Comparison of ENCODE assay signal across 9 mouse cellular contexts in the genomic region with DNA sequence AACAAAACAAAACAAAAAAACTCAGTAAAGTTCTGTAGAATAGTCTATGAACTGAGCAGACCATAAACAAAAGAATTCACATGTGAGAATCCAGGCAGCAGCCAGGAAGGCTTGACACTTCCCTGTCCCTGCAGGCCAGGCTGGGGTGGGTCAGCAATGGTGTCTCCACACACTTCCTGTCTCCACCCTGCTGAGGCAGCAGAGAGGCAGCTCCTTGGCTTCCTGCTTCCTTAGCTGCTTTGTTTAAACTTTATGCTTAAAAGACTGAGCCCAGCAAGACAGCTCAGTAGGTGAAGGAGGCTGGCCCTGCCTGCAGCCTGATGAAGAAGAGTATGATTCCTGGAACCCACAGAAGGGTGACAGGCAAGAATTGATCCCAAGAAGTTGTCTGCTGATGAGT.
A peak's percentile ranks its signal among the peaks of the same experiment; 100 is the strongest.
DNase-seq lines count a peak whose midpoint lies in the region; TF ChIP-seq lines count a peak whose summit lies in the region.
"Had no signal": no experiment of that assay in that cellular context is flagged by ENCODE, and none has a peak within 500 bp of the region (broad histone marks: within the 10 kb centered on the region; RNA-seq: fewer than 3 reads in every experiment).

No protein-coding gene starts in this region.

- intact Hi-C loops in left cerebral cortex, adult 2 months (cut with DNase I), result no loop called here
- intact Hi-C loops in heart, postnatal 25 days (cut with DNase I), result loop anchor here (5.0 kb wide), 1 partner anchor 112 kb away; no protein-coding TSS in a partner anchor

- H3K79me2 ChIP-seq in liver, adult 2 months (ENCODE audit: control insufficient read depth, insufficient read depth, low read length), result peaks cover 7% of the 10 kb centered on the region; the same call in 1 of the 2 replicates

- peak overlapping the region; percentile 47; the same call in 1 of the 2 replicates for H3K27ac ChIP-seq in left cerebral cortex, adult 2 months
- peak overlapping the region; percentile 91 for H3K27ac ChIP-seq in brown adipose tissue, adult 24 weeks (replicated peaks; ENCODE audit: low read depth, low read length)
- no peak overlapping the region for H3K27ac ChIP-seq in liver, adult 2 months (replicated peaks; ENCODE audit: insufficient read depth, low read depth, low read length)

- H3K4me3 ChIP-seq in left cerebral cortex, adult 2 months, result no peak overlapping the region
- no peak overlapping the region for H3K4me3 ChIP-seq in brown adipose tissue, adult 24 weeks (ENCODE audit: insufficient read depth, low read depth, low read length)
- no peak overlapping the region for H3K4me3 ChIP-seq in liver, adult 2 months (ENCODE audit: insufficient read depth, low read depth, low read length)
- H3K4me3 ChIP-seq: myocyte had no signal

- H3K27me3 ChIP-seq in liver, adult 2 months (ENCODE audit: control insufficient read depth, insufficient read depth, low read length), result no peaks in the 10 kb centered on the region

- H3K4me1 ChIP-seq in brown adipose tissue, adult 24 weeks (ENCODE audit: control insufficient read depth, insufficient read depth, insufficient read length, low read length), result peaks cover 48% of the 10 kb centered on the region
- peaks cover 23% of the 10 kb centered on the region for H3K4me1 ChIP-seq in liver, adult 2 months (ENCODE audit: control insufficient read depth, insufficient read depth, low read length)

- no peaks in the 10 kb centered on the region for H3K36me3 ChIP-seq in liver, adult 2 months (ENCODE audit: control insufficient read depth, insufficient read depth, low read length)

- no peak for DNase-seq in left cerebral cortex, adult 2 months (ENCODE audit: extremely low spot score in 1 of 2, low spot score in 2 of 2)
- no peak for DNase-seq in left cerebral cortex, adult 18-20 months (ENCODE audit: low spot score in 2 of 2)
- peak; percentile 77 for DNase-seq in heart, postnatal 25 days (ENCODE audit: low spot score)
- peak; percentile 41 for DNase-seq in liver, adult 2 months (ENCODE audit: extremely low read depth, low read depth, low spot score)
- peak; percentile 71 for DNase-seq in skeletal muscle tissue, adult 2 months (ENCODE audit: low read depth, low spot score)
- DNase-seq in frontal cortex, adult 2 months (ENCODE audit: extremely low spot score in 1 of 2, low spot score in 1 of 2), result no peak
- no peak for DNase-seq in layer of hippocampus, postnatal 10 days (ENCODE audit: low spot score in 2 of 2)

- TF ChIP-seq POLR2A in liver, adult 2 months (IDR thresholded peaks at IDR 0.05; ENCODE audit: extremely low read depth, insufficient read depth, low read length), result no peak

- no peak overlapping the region for H3K9ac ChIP-seq in liver, adult 2 months (ENCODE audit: low read depth, low read length)

- peak; percentile 22; the same call in 1 of the 2 replicates for TF ChIP-seq CTCF in left cerebral cortex, adult 2 months (IDR thresholded peaks at IDR 0.05)
- TF ChIP-seq CTCF in liver, adult 2 months (IDR thresholded peaks at IDR 0.05; ENCODE audit: low read depth, low read length), result no peak

Comparison
In these comparisons a context has a peak if more than half of its experiments do, and no peak if none do; other contexts are left out.
1. DNase-seq: peak in heart, postnatal 25 days (single experiment), liver, adult 2 months (single experiment) and skeletal muscle tissue, adult 2 months (single experiment); none in left cerebral cortex, adult 2 months (0 of 2), left cerebral cortex, adult 18-20 months (0 of 2), frontal cortex, adult 2 months (0 of 2) and layer of hippocampus, postnatal 10 days (0 of 2).